Mouse (Mus musculus) MEL (cell line): ENCODE data around the gene Fndc8. TPM values are rescaled to one million over a fixed set of nuclear protein-coding genes. Genes with fewer than 3 reads are reported as not detected.
A peak's percentile ranks its signal among the peaks of the same experiment; 100 is the strongest.

Experiments
- DNase-seq: peaks from one replicate; pipeline ENCODE4 v3.0.0; 2011; ENCODE audit warnings: low read depth, low spot score
- H3K27ac ChIP-seq: 2 replicates; pipeline ENCODE4 v1.5.1; 2012; ENCODE audit warnings: low read depth, mild to moderate bottlenecking, control low read depth, low read length, moderate library complexity; ENCODE audit not compliant: control insufficient read depth
- H3K27me3 ChIP-seq, 2 experiments: fragments of 150-350 bp in 1 of 2; sonication (generic) in 1 of 2; 2 replicates each; pipeline ENCODE4 v1.6.1; 2012; ENCODE audit warnings: low read length in 2 of 2, mild to moderate bottlenecking in 2 of 2, improper control_type of control experiment in 1 of 2, moderate library complexity in 1 of 2; ENCODE audit not compliant: insufficient read depth in 2 of 2, control insufficient read depth in 1 of 2
- H3K36me3 ChIP-seq, 2 experiments: 2 replicates each; pipeline ENCODE4 v1.6.1; 2012 to 2014; ENCODE audit warnings: low read length in 2 of 2, improper control_type of control experiment in 1 of 2, inconsistent platforms in 1 of 2, mild to moderate bottlenecking in 1 of 2; ENCODE audit not compliant: insufficient read depth in 2 of 2, control insufficient read depth in 1 of 2
- H3K4me1 ChIP-seq, 2 experiments: fragments of 150-350 bp in 1 of 2; sonication (generic) in 1 of 2; 2 replicates each; pipeline ENCODE4 v1.6.1; 2012; ENCODE audit warnings: low read length in 2 of 2, improper control_type of control experiment in 1 of 2, mild to moderate bottlenecking in 1 of 2; ENCODE audit not compliant: insufficient read depth in 2 of 2, control insufficient read depth in 1 of 2
- H3K4me3 ChIP-seq, 2 experiments: fragments of 150-350 bp in 1 of 2; sonication (generic) in 1 of 2; 2 replicates each; pipeline ENCODE4 v1.5.1; 2012; ENCODE audit warnings: low read depth in 2 of 2, low read length in 2 of 2, mild to moderate bottlenecking in 2 of 2, moderate library complexity in 2 of 2, control low read depth in 1 of 2, improper control_type of control experiment in 1 of 2; ENCODE audit not compliant: control insufficient read depth in 1 of 2, insufficient read depth in 1 of 2
- H3K79me2 ChIP-seq: 2 replicates; pipeline ENCODE4 v1.6.1; 2012; ENCODE audit warnings: mild to moderate bottlenecking, low read length, moderate library complexity; ENCODE audit not compliant: control insufficient read depth, poor library complexity, insufficient read depth
- H3K9ac ChIP-seq: 2 replicates; pipeline ENCODE4 v1.6.1; 2012; ENCODE audit warnings: low read depth, mild to moderate bottlenecking, control low read depth, low read length, moderate library complexity; ENCODE audit not compliant: control insufficient read depth, poor library complexity, severe bottlenecking
- H3K9me3 ChIP-seq: fragments of 150-350 bp; sonication (generic); replicated peaks from 2 replicates; pipeline ENCODE4 v1.6.1; 2012; ENCODE audit warnings: mild to moderate bottlenecking, low read length, improper control_type of control experiment, moderate library complexity; ENCODE audit not compliant: insufficient read depth
- BHLHE40 ChIP-seq: IDR thresholded peaks from 2 replicates; pipeline ENCODE4 v1.6.1; 2012; ENCODE audit warnings: low read depth, mild to moderate bottlenecking, inconsistent platforms, low read length, improper control_type of control experiment, borderline replicate concordance
- CHD1 ChIP-seq: IDR thresholded peaks from 2 replicates; pipeline ENCODE4 v1.6.1; 2012; ENCODE audit warnings: low read depth, mild to moderate bottlenecking, inconsistent platforms, low read length, improper control_type of control experiment
- CHD2 ChIP-seq: IDR thresholded peaks from 2 replicates; pipeline ENCODE4 v1.6.1; 2011; ENCODE audit warnings: low read length, improper control_type of control experiment
- E2F4 ChIP-seq: IDR thresholded peaks from 2 replicates; pipeline ENCODE4 v1.6.1; 2011; ENCODE audit warnings: low read depth, low read length, improper control_type of control experiment, borderline replicate concordance
- ELF1 ChIP-seq: IDR thresholded peaks from 2 replicates; pipeline ENCODE4 v1.6.1; 2014; ENCODE audit warnings: low read depth, mild to moderate bottlenecking, inconsistent platforms, low read length, improper control_type of control experiment, moderate library complexity
- EP300 ChIP-seq, 2 experiments: IDR thresholded peaks; 2 replicates each; pipeline ENCODE4 v1.6.1; 2011; ENCODE audit warnings: improper control_type of control experiment in 2 of 2, low read length in 2 of 2, low read depth in 1 of 2, mild to moderate bottlenecking in 1 of 2
- ETS1 ChIP-seq: IDR thresholded peaks from 2 replicates; pipeline ENCODE4 v1.6.1; 2012; ENCODE audit warnings: low read depth, mild to moderate bottlenecking, inconsistent platforms, low read length, improper control_type of control experiment, moderate library complexity
- GABPA ChIP-seq: IDR thresholded peaks from 2 replicates; pipeline ENCODE4 v1.6.1; 2012; ENCODE audit warnings: low read depth, mild to moderate bottlenecking, inconsistent platforms, low read length, improper control_type of control experiment, moderate library complexity
- GATA1 ChIP-seq: IDR thresholded peaks from 2 replicates; pipeline ENCODE4 v1.6.1; 2011; ENCODE audit warnings: low read depth, low read length, improper control_type of control experiment
- HCFC1 ChIP-seq: IDR thresholded peaks from 2 replicates; pipeline ENCODE4 v1.6.1; 2012; ENCODE audit warnings: low read depth, mild to moderate bottlenecking, inconsistent platforms, low read length, improper control_type of control experiment, moderate library complexity
- MAX ChIP-seq: IDR thresholded peaks from 2 replicates; pipeline ENCODE4 v1.6.1; 2011; ENCODE audit warnings: low read length, improper control_type of control experiment
- MAZ ChIP-seq: IDR thresholded peaks from 2 replicates; pipeline ENCODE4 v1.6.1; 2012; ENCODE audit warnings: low read depth, mild to moderate bottlenecking, inconsistent platforms, low read length, improper control_type of control experiment
- MXI1 ChIP-seq: IDR thresholded peaks from 2 replicates; pipeline ENCODE4 v1.6.1; 2011; ENCODE audit warnings: mild to moderate bottlenecking, low read depth, low read length, improper control_type of control experiment
- NELFE ChIP-seq: IDR thresholded peaks from 2 replicates; pipeline ENCODE4 v1.6.1; 2011; ENCODE audit warnings: low read depth, low read length, improper control_type of control experiment
- NRF1 ChIP-seq: IDR thresholded peaks from 2 replicates; pipeline ENCODE4 v1.6.1; 2014; ENCODE audit warnings: low read depth, mild to moderate bottlenecking, inconsistent platforms, low read length, improper control_type of control experiment, moderate library complexity; ENCODE audit not compliant: poor library complexity, insufficient read depth, severe bottlenecking
- POLR2AphosphoS2 ChIP-seq: IDR thresholded peaks from 2 replicates; pipeline ENCODE4 v1.6.1; 2011; ENCODE audit warnings: low read length, improper control_type of control experiment
- RAD21 ChIP-seq: IDR thresholded peaks from 2 replicates; pipeline ENCODE4 v1.6.1; 2011; ENCODE audit warnings: mild to moderate bottlenecking, low read depth, low read length, improper control_type of control experiment
- RCOR1 ChIP-seq: IDR thresholded peaks from 2 replicates; pipeline ENCODE4 v1.6.1; 2012; ENCODE audit warnings: low read depth, mild to moderate bottlenecking, inconsistent platforms, low read length, improper control_type of control experiment
- SIN3A ChIP-seq: IDR thresholded peaks from 2 replicates; pipeline ENCODE4 v1.6.1; 2012; ENCODE audit warnings: low read length, improper control_type of control experiment, inconsistent platforms
- TAL1 ChIP-seq: IDR thresholded peaks from 2 replicates; pipeline ENCODE4 v1.6.1; 2012; ENCODE audit warnings: mild to moderate bottlenecking, inconsistent platforms, low read length, moderate library complexity, mixed read lengths
- TBP ChIP-seq: IDR thresholded peaks from 2 replicates; pipeline ENCODE4 v1.8.0; 2011; ENCODE audit warnings: low read depth, low read length, improper control_type of control experiment
- TCF12 ChIP-seq: IDR thresholded peaks from 2 replicates; pipeline ENCODE4 v1.6.1; 2014; ENCODE audit warnings: low read depth, mild to moderate bottlenecking, inconsistent platforms, low read length, improper control_type of control experiment, moderate library complexity
- UBTF ChIP-seq: IDR thresholded peaks from 2 replicates; pipeline ENCODE4 v1.6.1; 2012; ENCODE audit warnings: low read depth, mild to moderate bottlenecking, inconsistent platforms, low read length, improper control_type of control experiment, moderate library complexity, borderline replicate concordance; ENCODE audit not compliant: insufficient read depth
- USF1 ChIP-seq: IDR thresholded peaks from 2 replicates; pipeline ENCODE4 v1.6.1; 2014; ENCODE audit warnings: low read depth, mild to moderate bottlenecking, inconsistent platforms, low read length, improper control_type of control experiment, moderate library complexity
- USF2 ChIP-seq, 2 experiments: IDR thresholded peaks; 2 replicates each; pipeline ENCODE4 v1.6.1; 2011 to 2012; ENCODE audit warnings: improper control_type of control experiment in 2 of 2, low read length in 2 of 2, borderline replicate concordance in 1 of 2, inconsistent platforms in 1 of 2, low read depth in 1 of 2, mild to moderate bottlenecking in 1 of 2; ENCODE audit not compliant: insufficient read depth in 1 of 2
- ZC3H11A ChIP-seq: IDR thresholded peaks from 2 replicates; pipeline ENCODE4 v1.6.1; 2012; ENCODE audit warnings: low read depth, mild to moderate bottlenecking, inconsistent platforms, low read length, improper control_type of control experiment
- ZKSCAN1 ChIP-seq: IDR thresholded peaks from 2 replicates; pipeline ENCODE4 v1.6.1; 2012; ENCODE audit warnings: low read depth, mild to moderate bottlenecking, inconsistent platforms, low read length, improper control_type of control experiment, moderate library complexity
- ZMIZ1 ChIP-seq: IDR thresholded peaks from 2 replicates; pipeline ENCODE4 v1.6.1; 2012; ENCODE audit warnings: low read depth, mild to moderate bottlenecking, inconsistent platforms, low read length, improper control_type of control experiment, moderate library complexity
- polyA plus RNA-seq, 2 experiments: library from polyadenylated mRNA; stranded (reverse) in 1 of 2; unstranded in 1 of 2; fragments of >175 nt in 1 of 2; fragments of >200 nt in 1 of 2; gene quantifications; 2 replicates each; pipeline versions ENCODE4 v1.2.1 to v1.2.4; 2012; ENCODE audit warnings: low replicate concordance in 2 of 2, low read depth in 1 of 2; ENCODE audit not compliant: insufficient read length in 2 of 2, insufficient read depth in 1 of 2, missing spikeins in 1 of 2
- total RNA-seq: library from RNA; depleted of rRNA; stranded (reverse); fragments of 300-350 nt; gene quantifications from 2 replicates; pipeline ENCODE4 v1.2.3, GENCODE M21; 2012

Fndc8 gene
- total and polyA plus RNA-seq, 3 experiments = 0.15 to 0.72 TPM; not detected in 1

- TF ChIP-seq SIN3A (0 out of 2 replicates have a peak, but pooled peaks have one; percentile 72), MAX (no peak), MXI1 (no peak), GABPA (no peak), ZC3H11A (no peak), POLR2AphosphoS2 (no peak), USF2 (IDR thresholded peaks at IDR 0.05; ENCODE audit: borderline replicate concordance in 1 of 2, insufficient read depth in 1 of 2, low read depth in 1 of 2, low read length in 2 of 2) (no peak), USF1 (no peak)
Measured at GRCm38 (mm10) chr11:82846079-82846436, 45.9 kb upstream of the Fndc8 start (continued).

GRCm38 (mm10) chr11:82846938-82847337, 45.0 kb upstream of the Fndc8 start:
- Histone ChIP-seq H3K4me1 (peaks cover 21 to 31% of the 10 kb centered on the region in 2 experiments), H3K4me3 (peak overlapping the region; percentile 7 to 59), H3K27me3 (no peaks in the 10 kb centered on the region), H3K79me2 (peaks cover 3% of the 10 kb centered on the region), H3K36me3 (peaks cover 0 to 32% of the 10 kb centered on the region in 2 experiments; a peak in 2 of 4 replicates), H3K27ac (peak overlapping the region; percentile 88), H3K9ac (peak overlapping the region; percentile 43), H3K9me3 (no peaks in the 10 kb centered on the region)
- peak; percentile 51; the same call in 1 of the 2 replicates for TF ChIP-seq SIN3A
- TF ChIP-seq GATA1 = peak; percentile 59
- TF ChIP-seq TCF12 = peak; percentile 30; the same call in 1 of the 2 replicates
- no peak for TF ChIP-seq NRF1
- TF ChIP-seq EP300 (IDR thresholded peaks at IDR 0.05; ENCODE audit: low read depth in 1 of 2, low read length in 2 of 2) = peak in 1 of 2 experiments; percentile 48; a peak in 1 of 4 replicates
- no peak for TF ChIP-seq ZKSCAN1
- TF ChIP-seq ETS1 = peak; percentile 35; the same call in 1 of the 2 replicates
- peak; percentile 48; the same call in 1 of the 2 replicates for TF ChIP-seq CHD1
- peak; percentile 78; the same call in 1 of the 2 replicates for TF ChIP-seq ELF1
- peak; percentile 79 for DNase-seq

- Histone ChIP-seq H3K4me3 (peak overlapping the region; percentile 7 to 59), H3K4me1 (peaks cover 21 to 31% of the 10 kb centered on the region in 2 experiments), H3K36me3 (peaks cover 0 to 32% of the 10 kb centered on the region in 2 experiments; a peak in 2 of 4 replicates), H3K27ac (peak overlapping the region; percentile 88), H3K9ac (peak overlapping the region; percentile 43), H3K79me2 (peaks cover 3% of the 10 kb centered on the region), H3K27me3 (no peaks in the 10 kb centered on the region), H3K9me3 (no peaks in the 10 kb centered on the region)
- DNase-seq = peak; percentile 92
- TF ChIP-seq TBP = 0 out of 2 replicates have a peak, but pooled peaks have one; percentile 69
- TF ChIP-seq UBTF = no peak
- no peak for TF ChIP-seq NELFE
- TF ChIP-seq RAD21 = no peak
- TF ChIP-seq USF2 (IDR thresholded peaks at IDR 0.05; ENCODE audit: borderline replicate concordance in 1 of 2, insufficient read depth in 1 of 2, low read depth in 1 of 2, low read length in 2 of 2) = no peak
- TF ChIP-seq ZMIZ1 = no peak
- peak; percentile 98 for TF ChIP-seq GATA1
- 0 out of 2 replicates have a peak, but pooled peaks have one; percentile 22 for TF ChIP-seq BHLHE40
- no peak for TF ChIP-seq MAZ
- TF ChIP-seq GABPA = no peak
- no peak for TF ChIP-seq POLR2AphosphoS2
- peak; percentile 79 for TF ChIP-seq ETS1
- TF ChIP-seq HCFC1 = no peak
- no peak for TF ChIP-seq ZC3H11A
- peak; percentile 88 for TF ChIP-seq RCOR1
- no peak for TF ChIP-seq CHD2
- TF ChIP-seq E2F4 = no peak
- peak; percentile 98 for TF ChIP-seq TAL1
Measured at GRCm38 (mm10) chr11:82847571-82848000, 44.3 kb upstream of the Fndc8 start.
